Mouse (Mus musculus) limb, embryonic 11.5 days (tissue): ENCODE measurements around the gene Taf1. TPM values are rescaled to one million over a fixed set of nuclear protein-coding genes. Genes with fewer than 3 reads are reported as not detected.

Experiments used
- ATAC-seq: fragments of 200-750 bp; cut with Nextera tagmentation; 2 replicates; pipeline ENCODE4 v1.8.0; 2017; ENCODE audit warnings: low read depth; ENCODE audit not compliant: insufficient number of reproducible peaks, low FRiP score, low TSS enrichment
- DNase-seq: peaks from one replicate; pipeline ENCODE4 v3.0.0-alpha.2; 2015; ENCODE audit warnings: low spot score
- H3K27ac ChIP-seq: fragments of 300-500 bp; sonication (generic); replicated peaks from 2 replicates; pipeline ENCODE4 v1.5.1; 2014; ENCODE audit warnings: low read depth, mild to moderate bottlenecking, low read length
- H3K27me3 ChIP-seq: fragments of 300-500 bp; sonication (generic); 2 replicates; pipeline ENCODE4 v1.6.1; 2014; ENCODE audit warnings: mild to moderate bottlenecking, low read length, mixed read lengths; ENCODE audit not compliant: control insufficient read depth, insufficient read depth
- H3K36me3 ChIP-seq: fragments of 300-500 bp; sonication (generic); 2 replicates; pipeline ENCODE4 v1.6.1; 2014; ENCODE audit warnings: mild to moderate bottlenecking, low read length, moderate library complexity, mixed read lengths; ENCODE audit not compliant: control insufficient read depth, insufficient read depth
- H3K4me1 ChIP-seq: fragments of 300-500 bp; sonication (generic); 2 replicates; pipeline ENCODE4 v1.6.1; 2014; ENCODE audit warnings: low read length, mixed read lengths; ENCODE audit not compliant: control insufficient read depth, insufficient read depth
- H3K4me2 ChIP-seq: fragments of 300-500 bp; sonication (generic); 2 replicates; pipeline ENCODE4 v1.6.1; 2014; ENCODE audit warnings: low read depth, mild to moderate bottlenecking, moderate library complexity; ENCODE audit not compliant: severe bottlenecking
- H3K4me3 ChIP-seq: fragments of 300-500 bp; sonication (generic); 2 replicates; pipeline ENCODE4 v1.5.1; 2014; ENCODE audit warnings: low read depth, low read length
- H3K9ac ChIP-seq: fragments of 300-500 bp; sonication (generic); 2 replicates; pipeline ENCODE4 v1.6.1; 2014; ENCODE audit warnings: mild to moderate bottlenecking, low read length
- H3K9me3 ChIP-seq: fragments of 300-500 bp; sonication (generic); 2 replicates; pipeline ENCODE4 v1.6.1; 2016; ENCODE audit warnings: low read length; ENCODE audit not compliant: control insufficient read depth
- WGBS: fragments of 180-500 bp; shearing (Covaris S2); extraction: QIAGEN DNeasy Blood & Tissue Kit; methylation state at CpG from one replicate; pipeline ENCODE4 v1.1.7; 2014; 5-methylcytosine and 5-hydroxymethylcytosine counted together
- polyA plus RNA-seq: library from polyadenylated mRNA; unstranded; fragments of >200 nt; fragmentation: Nextera tagmentation; extraction: Ambion mirVana; gene quantifications from 2 replicates; pipeline ENCODE4 v1.2.1, GENCODE M21; 2014

The Taf1 gene
- polyA plus RNA-seq, 1 experiment from 2014 or later, result 21.3 TPM

GRCm38 (mm10) chrX:101640194-101641160, 107.9 kb downstream of the Taf1 start:
- peak overlapping the region; percentile 49 for H3K4me2 ChIP-seq
- peaks cover 2% of the 10 kb centered on the region; the same call in 1 of the 2 replicates for H3K36me3 ChIP-seq
- WGBS, result 12% methylated on average over 45 of the region's 45 CpGs
- peak overlapping the region; percentile 66 for H3K4me3 ChIP-seq
- ATAC-seq (peak; percentile 21; the same call in 1 of the 2 replicates), DNase-seq (peak; percentile 52)
- H3K4me1 ChIP-seq, result no peaks in the 10 kb centered on the region
- no peaks in the 10 kb centered on the region for H3K9me3 ChIP-seq
- H3K27me3 ChIP-seq, result peaks cover 18% of the 10 kb centered on the region
- peak overlapping the region; percentile 45; the same call in 1 of the 2 replicates for H3K27ac ChIP-seq
- H3K9ac ChIP-seq, result peak overlapping the region; percentile 83

- no peak for DNase-seq
- Histone ChIP-seq H3K9ac (peak overlapping the region; percentile 83), H3K36me3 (peaks cover 2% of the 10 kb centered on the region; the same call in 1 of the 2 replicates), H3K4me1 (no peaks in the 10 kb centered on the region), H3K4me2 (peak overlapping the region; percentile 49), H3K27me3 (peaks cover 18% of the 10 kb centered on the region), H3K9me3 (no peaks in the 10 kb centered on the region), H3K27ac (no peak overlapping the region), H3K4me3 (peak overlapping the region; percentile 66)
- WGBS, result 9% methylated on average over 6 of the region's 6 CpGs
- no peak for ATAC-seq
These were observed 108.6 kb downstream of the Taf1 start for GRCm38 (mm10) chrX:101641161-101641530.

GRCm38 (mm10) chrX:101642091-101642490, 109.6 kb downstream of the Taf1 start:
- Histone ChIP-seq H3K27ac (no peak overlapping the region), H3K9ac (peak overlapping the region; percentile 27; the same call in 1 of the 2 replicates), H3K9me3 (no peaks in the 10 kb centered on the region), H3K27me3 (peaks cover 18% of the 10 kb centered on the region), H3K4me2 (peak overlapping the region; percentile 49), H3K36me3 (peaks cover 2% of the 10 kb centered on the region; the same call in 1 of the 2 replicates), H3K4me1 (no peaks in the 10 kb centered on the region), H3K4me3 (peak overlapping the region; percentile 66)
- ATAC-seq (no peak), DNase-seq (no peak)
- WGBS, result 20% methylated on average over 5 of the region's 5 CpGs

GRCm38 (mm10) chrX:101645286-101645685, 112.8 kb downstream of the Taf1 start:
- Histone ChIP-seq H3K27ac (no peak overlapping the region), H3K9ac (no peak overlapping the region), H3K9me3 (no peaks in the 10 kb centered on the region), H3K4me2 (no peak overlapping the region), H3K27me3 (peaks cover 8% of the 10 kb centered on the region; the same call in 1 of the 2 replicates), H3K4me3 (no peak overlapping the region), H3K4me1 (no peaks in the 10 kb centered on the region), H3K36me3 (peaks cover 2% of the 10 kb centered on the region; the same call in 1 of the 2 replicates)
- WGBS, result 86% methylated on average over 2 of the region's 2 CpGs
- DNase-seq (no peak), ATAC-seq (no peak)

GRCm38 (mm10) chrX:101646621-101647020, 114.1 kb downstream of the Taf1 start:
- 89% methylated on average over 5 of the region's 5 CpGs for WGBS
- Histone ChIP-seq H3K27me3 (no peaks in the 10 kb centered on the region), H3K9ac (no peak overlapping the region), H3K27ac (no peak overlapping the region), H3K4me3 (no peak overlapping the region), H3K9me3 (no peaks in the 10 kb centered on the region), H3K4me1 (no peaks in the 10 kb centered on the region), H3K4me2 (no peak overlapping the region), H3K36me3 (peaks cover 2% of the 10 kb centered on the region)
- DNase-seq, result no peak
- no peak for ATAC-seq

Other genes with a start within 250 kb of the Taf1 start
- 11.3 and 12.3 TPM in 2 replicates for gene Nlgn3, start 233.6 kb upstream of the Taf1 start, polyA plus RNA-seq
- not detected in 2 replicates for gene Gjb1, start 156.4 kb upstream of the Taf1 start, polyA plus RNA-seq
- 27.4 and 29.5 TPM in 2 replicates for gene Zmym3, start 111.9 kb upstream of the Taf1 start, polyA plus RNA-seq
- 639 and 680 TPM in 2 replicates for gene Nono, start 103.4 kb upstream of the Taf1 start, polyA plus RNA-seq
- 2.4 and 3.5 TPM in 2 replicates for gene Itgb1bp2, start 83.6 kb upstream of the Taf1 start, polyA plus RNA-seq
- gene Ogt, start 107.3 kb downstream of the Taf1 start, polyA plus RNA-seq, result 215 and 218 TPM in 2 replicates
- gene Cxcr3, start 201.5 kb downstream of the Taf1 start, polyA plus RNA-seq, result not detected in 2 replicates